Mouse (Mus musculus): ENCODE measurements around the gene Arhgef3. TPM values are rescaled to one million over a fixed set of nuclear protein-coding genes. Genes with fewer than 3 reads are reported as not detected.

Arhgef3 gene
- polyA plus RNA-seq, 1 experiment from 2014 or later: 5.4 TPM

DNA sequence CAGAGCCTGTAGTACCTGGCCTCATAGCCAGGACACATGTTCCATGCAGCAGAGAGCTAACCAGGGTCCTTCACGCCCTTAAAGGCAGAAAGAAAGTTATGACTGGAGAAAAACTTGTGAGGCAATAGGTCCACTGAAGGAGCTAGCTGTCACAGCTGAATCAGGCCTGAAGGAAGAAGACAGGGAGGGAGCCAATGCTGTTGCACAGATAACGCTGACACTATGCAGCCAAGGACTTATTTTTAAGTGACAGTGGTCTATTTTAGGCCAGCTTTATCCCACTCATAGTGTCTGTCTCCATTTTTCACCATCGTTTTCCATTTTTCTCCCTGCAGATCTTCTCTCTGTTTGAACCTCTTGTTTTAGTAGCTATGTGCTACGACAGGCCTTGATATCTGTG is 207.3 kb downstream of the Arhgef3 start:
- Histone ChIP-seq H3K27ac (replicated peaks; ENCODE audit: low read depth, low read length) (no peak overlapping the region), H3K9me3 (replicated peaks; ENCODE audit: control insufficient read depth, low read length) (no peaks in the 10 kb centered on the region), H3K4me3 (ENCODE audit: low read depth, low read length) (no peak overlapping the region), H3K9ac (replicated peaks; ENCODE audit: low read length) (no peak overlapping the region), H3K4me2 (ENCODE audit: low read depth, low read length) (no peak overlapping the region), H3K27me3 (ENCODE audit: control insufficient read depth, insufficient read depth, low read length) (no peaks in the 10 kb centered on the region), H3K4me1 (ENCODE audit: control insufficient read depth, insufficient read depth, low read length) (no peaks in the 10 kb centered on the region), H3K36me3 (replicated peaks; ENCODE audit: control insufficient read depth, insufficient read depth, low read depth, low read length) (no peaks in the 10 kb centered on the region)
- DNase-seq (ENCODE audit: low spot score) (no peak), ATAC-seq (replicated peaks; ENCODE audit: insufficient number of reproducible peaks, low FRiP score, low TSS enrichment, low read depth) (no peak)
- WGBS: 83% methylated on average over 4 of the region's 4 CpGs

DNA sequence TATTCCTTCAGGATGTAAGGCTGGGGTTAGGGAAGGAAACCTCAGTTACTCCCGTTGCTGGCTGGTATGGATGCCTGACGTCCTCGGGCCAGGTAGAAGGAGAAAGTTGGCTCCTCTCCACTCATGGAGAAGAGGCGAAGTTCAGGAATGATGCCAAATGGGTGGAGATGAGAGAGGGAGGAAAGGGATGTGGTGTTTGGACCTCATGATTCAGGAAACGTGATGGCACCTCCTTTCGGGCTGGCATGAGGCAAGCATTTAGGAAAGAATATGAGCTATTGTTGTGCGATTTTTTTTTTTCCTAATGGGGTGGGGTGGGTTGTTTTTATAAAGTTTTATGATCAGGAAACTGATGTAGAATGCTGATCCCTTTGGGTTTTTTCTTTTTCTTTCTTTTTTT is 210.0 kb downstream of the Arhgef3 start:
- H3K27ac ChIP-seq (replicated peaks; ENCODE audit: low read depth, low read length): no peak overlapping the region
- WGBS: 84% methylated on average over 7 of the region's 7 CpGs
- no peaks in the 10 kb centered on the region for H3K27me3 ChIP-seq (ENCODE audit: control insufficient read depth, insufficient read depth, low read length)
- no peaks in the 10 kb centered on the region for H3K4me1 ChIP-seq (ENCODE audit: control insufficient read depth, insufficient read depth, low read length)
- H3K4me2 ChIP-seq (ENCODE audit: low read depth, low read length): no peak overlapping the region
- no peaks in the 10 kb centered on the region for H3K9me3 ChIP-seq (replicated peaks; ENCODE audit: control insufficient read depth, low read length)
- DNase-seq (ENCODE audit: low spot score) (no peak), ATAC-seq (replicated peaks; ENCODE audit: insufficient number of reproducible peaks, low FRiP score, low TSS enrichment, low read depth) (no peak)
- H3K4me3 ChIP-seq (ENCODE audit: low read depth, low read length): no peak overlapping the region
- no peaks in the 10 kb centered on the region for H3K36me3 ChIP-seq (replicated peaks; ENCODE audit: control insufficient read depth, insufficient read depth, low read depth, low read length)
- no peak overlapping the region for H3K9ac ChIP-seq (replicated peaks; ENCODE audit: low read length)

GRCm38 (mm10) chr14:27325537-27325936 is 210.8 kb downstream of the Arhgef3 start:
- no peaks in the 10 kb centered on the region for H3K27me3 ChIP-seq (ENCODE audit: control insufficient read depth, insufficient read depth, low read length)
- no peaks in the 10 kb centered on the region for H3K4me1 ChIP-seq (ENCODE audit: control insufficient read depth, insufficient read depth, low read length)
- DNase-seq (ENCODE audit: low spot score) (no peak), ATAC-seq (replicated peaks; ENCODE audit: insufficient number of reproducible peaks, low FRiP score, low TSS enrichment, low read depth) (no peak)
- no peaks in the 10 kb centered on the region for H3K9me3 ChIP-seq (replicated peaks; ENCODE audit: control insufficient read depth, low read length)
- no peak overlapping the region for H3K4me3 ChIP-seq (ENCODE audit: low read depth, low read length)
- no peak overlapping the region for H3K9ac ChIP-seq (replicated peaks; ENCODE audit: low read length)
- no peak overlapping the region for H3K27ac ChIP-seq (replicated peaks; ENCODE audit: low read depth, low read length)
- WGBS: 86% methylated on average over 6 of the region's 6 CpGs
- H3K4me2 ChIP-seq (ENCODE audit: low read depth, low read length): no peak overlapping the region
- H3K36me3 ChIP-seq (replicated peaks; ENCODE audit: control insufficient read depth, insufficient read depth, low read depth, low read length): no peaks in the 10 kb centered on the region

DNA sequence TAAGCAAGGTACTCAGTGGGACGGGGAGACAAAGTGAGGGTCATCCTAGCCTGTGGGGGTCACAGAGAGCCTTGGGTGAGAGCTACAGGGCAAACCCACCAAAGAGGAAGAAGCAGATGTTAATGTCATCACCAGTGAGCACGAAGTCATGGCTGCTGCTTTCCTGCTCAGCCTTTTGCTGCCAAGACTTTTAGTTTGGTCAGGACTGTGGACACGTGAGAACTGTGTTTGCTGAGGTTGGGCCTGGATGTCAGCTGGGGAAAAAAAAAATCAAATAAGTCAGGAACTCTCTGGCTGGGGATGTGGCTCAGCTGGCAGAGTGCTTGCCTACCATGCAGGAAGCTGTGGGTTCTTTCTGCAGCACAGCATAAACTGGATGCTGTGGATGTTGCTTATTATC is 213.2 kb downstream of the Arhgef3 start:
- Histone ChIP-seq H3K4me3 (ENCODE audit: low read depth, low read length) (no peak overlapping the region), H3K9me3 (replicated peaks; ENCODE audit: control insufficient read depth, low read length) (no peaks in the 10 kb centered on the region), H3K36me3 (replicated peaks; ENCODE audit: control insufficient read depth, insufficient read depth, low read depth, low read length) (no peaks in the 10 kb centered on the region), H3K9ac (replicated peaks; ENCODE audit: low read length) (no peak overlapping the region), H3K27ac (replicated peaks; ENCODE audit: low read depth, low read length) (no peak overlapping the region), H3K4me1 (ENCODE audit: control insufficient read depth, insufficient read depth, low read length) (no peaks in the 10 kb centered on the region), H3K4me2 (ENCODE audit: low read depth, low read length) (no peak overlapping the region), H3K27me3 (ENCODE audit: control insufficient read depth, insufficient read depth, low read length) (no peaks in the 10 kb centered on the region)
- DNase-seq (ENCODE audit: low spot score): no peak
- no peak for ATAC-seq (replicated peaks; ENCODE audit: insufficient number of reproducible peaks, low FRiP score, low TSS enrichment, low read depth)
- 61% methylated on average over 3 of the region's 3 CpGs for WGBS

DNA sequence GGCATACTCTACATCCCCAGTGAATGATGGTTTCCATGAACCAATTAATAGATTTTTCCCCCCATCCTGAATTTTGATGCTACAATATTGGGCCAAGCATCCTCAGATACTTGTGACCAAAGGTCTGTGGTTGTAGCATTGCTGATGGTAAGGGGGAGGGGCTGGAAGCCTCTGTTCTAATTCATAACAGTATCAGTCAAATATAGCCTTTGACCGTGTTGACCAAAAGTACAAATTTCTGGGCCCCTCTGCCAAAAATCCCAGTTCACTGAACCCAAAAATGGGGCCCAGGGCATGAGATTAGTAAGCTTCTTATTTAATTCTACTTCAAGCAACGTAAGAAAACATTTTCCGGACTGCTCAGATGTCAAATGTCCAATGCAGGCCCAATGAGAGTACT is 214.3 kb downstream of the Arhgef3 start:
- Histone ChIP-seq H3K27me3 (ENCODE audit: control insufficient read depth, insufficient read depth, low read length) (no peaks in the 10 kb centered on the region), H3K4me2 (ENCODE audit: low read depth, low read length) (no peak overlapping the region), H3K4me3 (ENCODE audit: low read depth, low read length) (no peak overlapping the region), H3K36me3 (replicated peaks; ENCODE audit: control insufficient read depth, insufficient read depth, low read depth, low read length) (no peaks in the 10 kb centered on the region), H3K27ac (replicated peaks; ENCODE audit: low read depth, low read length) (no peak overlapping the region), H3K9ac (replicated peaks; ENCODE audit: low read length) (no peak overlapping the region), H3K9me3 (replicated peaks; ENCODE audit: control insufficient read depth, low read length) (no peaks in the 10 kb centered on the region), H3K4me1 (ENCODE audit: control insufficient read depth, insufficient read depth, low read length) (no peaks in the 10 kb centered on the region)
- DNase-seq (ENCODE audit: low spot score) (no peak), ATAC-seq (replicated peaks; ENCODE audit: insufficient number of reproducible peaks, low FRiP score, low TSS enrichment, low read depth) (no peak)
- 92% methylated on average over 3 of the region's 3 CpGs for WGBS

- no peak overlapping the region for H3K27ac ChIP-seq (replicated peaks; ENCODE audit: low read depth, low read length)
- H3K4me2 ChIP-seq (ENCODE audit: low read depth, low read length): no peak overlapping the region
- WGBS: 75% methylated on average over 10 of the region's 10 CpGs
- no peak overlapping the region for H3K4me3 ChIP-seq (ENCODE audit: low read depth, low read length)
- ATAC-seq (replicated peaks; ENCODE audit: insufficient number of reproducible peaks, low FRiP score, low TSS enrichment, low read depth): no peak
- H3K9me3 ChIP-seq (replicated peaks; ENCODE audit: control insufficient read depth, low read length): no peaks in the 10 kb centered on the region
- H3K9ac ChIP-seq (replicated peaks; ENCODE audit: low read length): no peak overlapping the region
- H3K36me3 ChIP-seq (replicated peaks; ENCODE audit: control insufficient read depth, insufficient read depth, low read depth, low read length): no peaks in the 10 kb centered on the region
- DNase-seq (ENCODE audit: low spot score): no peak
- no peaks in the 10 kb centered on the region for H3K4me1 ChIP-seq (ENCODE audit: control insufficient read depth, insufficient read depth, low read length)
- H3K27me3 ChIP-seq (ENCODE audit: control insufficient read depth, insufficient read depth, low read length): peaks cover 3% of the 10 kb centered on the region; the same call in 1 of the 2 replicates
These were observed 216.9 kb downstream of the Arhgef3 start for GRCm38 (mm10) chr14:27331490-27332035.

GRCm38 (mm10) chr14:27332359-27332987 is 217.8 kb downstream of the Arhgef3 start:
- Histone ChIP-seq H3K9me3 (replicated peaks; ENCODE audit: control insufficient read depth, low read length) (no peaks in the 10 kb centered on the region), H3K4me3 (ENCODE audit: low read depth, low read length) (no peak overlapping the region), H3K4me2 (ENCODE audit: low read depth, low read length) (no peak overlapping the region), H3K9ac (replicated peaks; ENCODE audit: low read length) (no peak overlapping the region), H3K36me3 (replicated peaks; ENCODE audit: control insufficient read depth, insufficient read depth, low read depth, low read length) (no peaks in the 10 kb centered on the region), H3K27me3 (ENCODE audit: control insufficient read depth, insufficient read depth, low read length) (peaks cover 5% of the 10 kb centered on the region; the same call in 1 of the 2 replicates), H3K27ac (replicated peaks; ENCODE audit: low read depth, low read length) (no peak overlapping the region), H3K4me1 (ENCODE audit: control insufficient read depth, insufficient read depth, low read length) (no peaks in the 10 kb centered on the region)
- DNase-seq (ENCODE audit: low spot score): no peak
- WGBS: 48% methylated on average over 4 of the region's 4 CpGs
- ATAC-seq (replicated peaks; ENCODE audit: insufficient number of reproducible peaks, low FRiP score, low TSS enrichment, low read depth): no peak

DNA sequence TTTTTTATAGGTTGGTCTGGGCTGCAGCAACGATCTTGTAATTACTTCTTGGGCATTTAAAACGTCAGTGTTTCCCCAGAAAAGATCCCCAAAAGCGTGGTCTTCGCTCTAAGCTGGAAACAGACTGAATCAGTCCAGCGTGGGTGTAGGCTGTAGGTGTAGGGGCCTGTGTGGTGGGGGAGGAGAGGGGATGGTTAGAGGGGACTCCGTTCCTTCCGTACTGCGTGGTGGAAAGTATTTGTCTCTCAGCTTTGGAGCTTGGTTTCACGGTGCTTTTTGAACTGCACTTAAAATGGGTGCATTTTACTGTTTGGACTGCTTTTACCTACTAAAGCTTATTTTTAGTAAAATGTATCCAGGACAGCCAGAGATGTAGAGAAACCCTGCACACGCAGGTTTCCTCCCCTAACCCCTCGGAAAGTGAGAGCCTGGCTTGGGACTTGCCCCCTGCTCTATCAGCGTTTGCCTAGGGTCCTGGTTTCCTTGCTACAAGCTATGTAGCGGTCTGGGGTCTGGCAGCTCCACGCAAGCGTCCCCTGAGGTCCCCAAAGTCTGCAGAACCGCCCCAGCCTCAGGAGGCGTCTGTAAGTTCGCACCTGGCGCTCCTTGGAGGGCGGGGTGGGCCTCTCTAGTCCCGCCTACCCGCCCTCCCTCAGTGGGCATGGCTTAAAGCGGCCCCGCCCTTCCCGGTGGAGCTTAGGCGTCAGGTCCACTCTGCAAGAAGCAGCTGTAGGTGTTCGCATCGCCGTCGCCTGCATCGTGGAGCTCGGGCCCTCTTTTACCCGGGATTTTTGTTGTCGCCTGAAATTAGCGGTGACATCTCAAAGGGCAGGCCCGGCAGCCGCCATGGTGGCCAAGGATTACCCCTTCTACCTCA is 220.9 kb downstream of the Arhgef3 start:
- peaks cover 5% of the 10 kb centered on the region; the same call in 1 of the 2 replicates for H3K27me3 ChIP-seq (ENCODE audit: control insufficient read depth, insufficient read depth, low read length)
- peak overlapping the region; percentile 52 for H3K4me3 ChIP-seq (ENCODE audit: low read depth, low read length)
- no peaks in the 10 kb centered on the region for H3K36me3 ChIP-seq (replicated peaks; ENCODE audit: control insufficient read depth, insufficient read depth, low read depth, low read length)
- H3K9me3 ChIP-seq (replicated peaks; ENCODE audit: control insufficient read depth, low read length): no peaks in the 10 kb centered on the region
- no peaks in the 10 kb centered on the region for H3K4me1 ChIP-seq (ENCODE audit: control insufficient read depth, insufficient read depth, low read length)
- DNase-seq (ENCODE audit: low spot score) (peak; percentile 84), ATAC-seq (replicated peaks; ENCODE audit: insufficient number of reproducible peaks, low FRiP score, low TSS enrichment, low read depth) (peak; percentile 83)
- peak overlapping the region; percentile 93 for H3K4me2 ChIP-seq (ENCODE audit: low read depth, low read length)
- peak overlapping the region; percentile 14 for H3K9ac ChIP-seq (replicated peaks; ENCODE audit: low read length)
- no peak overlapping the region for H3K27ac ChIP-seq (replicated peaks; ENCODE audit: low read depth, low read length)
- WGBS: 3% methylated on average over 37 of the region's 37 CpGs
